Mouse (Mus musculus) stomach, adult 2 months (tissue): ENCODE results near the gene Mroh8. TPM values are rescaled to one million over a fixed set of nuclear protein-coding genes. Genes with fewer than 3 reads are reported as not detected.

Source experiments
- polyA plus RNA-seq: library from polyadenylated mRNA; depleted of rRNA; stranded (reverse); fragments of >200 nt; gene quantifications from 2 replicates; pipeline ENCODE4 v1.2.3, GENCODE M21; 2012; rRNA removed

Gene Mroh8
- polyA plus RNA-seq, result 0.13 and 0.14 TPM in 2 replicates

DNA sequence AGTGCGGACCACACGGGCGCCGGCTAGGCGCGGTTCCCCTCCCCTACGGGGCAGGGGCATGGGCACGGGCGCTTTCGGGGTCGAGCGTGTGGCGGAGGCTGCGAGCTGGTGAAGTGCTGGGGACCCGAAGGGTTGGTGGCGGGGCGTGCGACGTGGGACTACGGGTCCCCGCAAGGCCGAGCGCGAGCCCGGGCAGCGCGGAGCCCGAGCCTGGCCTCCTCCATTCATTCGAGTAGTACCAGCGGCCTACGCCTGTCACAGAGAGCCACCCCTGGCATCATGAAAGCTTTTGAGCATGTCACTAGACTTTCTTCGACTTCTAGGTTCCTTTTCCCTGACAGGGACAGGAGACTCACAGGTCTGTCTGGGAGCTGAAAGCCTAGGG, at the start of gene Mroh8:
TSS of gene Mroh8 (minus strand) at position 134 of the 385 bp plus-strand sequence.

DNA sequence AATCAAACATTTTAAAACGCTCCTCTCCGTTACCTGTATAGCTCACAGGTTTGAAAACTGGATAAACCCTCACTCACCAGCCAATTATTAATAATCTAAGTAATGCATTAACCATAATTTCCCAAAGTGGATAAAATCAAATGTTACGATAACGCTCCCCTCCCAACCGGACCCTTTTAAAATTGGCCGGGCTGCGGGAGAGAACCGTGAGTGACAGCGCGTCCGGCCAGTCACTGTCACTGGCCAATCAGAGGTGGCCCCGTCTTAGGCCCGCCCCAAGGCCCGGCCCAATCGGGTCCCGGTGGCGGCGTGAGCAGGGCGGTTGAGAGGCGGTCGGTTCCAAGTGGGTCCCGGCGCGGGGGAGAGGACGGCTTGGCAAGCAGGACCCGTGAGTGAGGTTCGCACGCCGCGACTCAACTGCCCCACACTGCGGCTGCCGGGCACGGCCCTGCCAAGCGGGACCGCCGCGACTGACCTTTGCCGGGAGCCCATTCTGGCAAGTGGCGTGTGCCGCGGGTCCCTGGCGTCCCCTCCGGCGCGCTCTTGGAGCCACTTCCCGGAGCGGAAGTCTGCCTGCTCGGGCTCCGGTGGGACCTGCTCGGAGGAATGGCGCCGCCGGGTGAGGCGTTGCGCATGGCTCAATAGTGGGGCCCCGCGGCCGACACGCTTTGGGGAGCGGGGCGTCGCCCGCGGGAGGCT, 483 bp downstream of the Mroh8 start, which contains the start of gene Rpn2:
TSS of gene Rpn2 (plus strand) at position 301 of the 699 bp plus-strand sequence.

DNA sequence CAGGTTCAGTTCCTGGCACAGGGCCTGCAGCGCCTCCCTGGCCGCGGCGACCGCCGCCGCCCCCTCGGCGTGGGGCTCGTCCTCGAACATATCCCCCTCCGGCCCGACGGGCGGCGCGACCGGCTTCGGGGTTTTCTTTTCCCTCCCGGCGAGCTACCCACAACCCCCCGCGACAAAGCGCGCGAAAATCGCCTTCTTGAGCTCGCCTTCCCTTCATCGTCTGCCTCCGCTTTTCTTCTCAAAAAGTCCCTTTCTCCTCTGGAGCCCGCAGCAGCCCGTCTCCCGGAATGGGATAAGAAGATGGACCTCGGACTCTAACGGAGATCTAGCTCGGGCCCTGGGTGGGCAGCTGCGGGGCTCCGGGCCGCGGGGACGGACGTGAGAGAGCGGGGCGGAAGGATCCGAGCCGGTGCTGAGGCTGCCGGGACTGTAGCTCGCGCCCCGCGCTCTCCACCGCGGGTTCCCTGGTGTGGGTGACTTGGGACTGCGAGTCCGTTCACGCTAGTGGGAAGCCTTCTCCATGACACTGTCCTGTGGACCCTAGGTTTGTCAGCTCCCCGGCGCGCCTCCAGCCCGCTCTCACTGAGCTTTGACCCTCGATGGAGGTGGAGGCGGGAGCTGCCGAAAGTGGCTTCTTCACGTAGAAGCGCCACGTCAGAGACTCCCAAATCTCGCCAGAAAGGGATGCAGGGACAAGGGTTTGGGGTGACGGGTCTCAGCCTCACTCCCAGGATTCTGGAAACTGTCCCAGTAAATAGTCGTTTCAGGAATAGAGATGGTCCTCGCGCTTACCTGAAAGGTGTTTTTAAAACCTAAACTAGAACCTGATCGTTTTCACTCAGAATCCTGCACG, 74.8 kb downstream of the Mroh8 start, which contains the start of gene Rbl1:
TSS of gene Rbl1 (minus strand) at position 169 of the 853 bp plus-strand sequence.

Other genes with a start within 250 kb of the Mroh8 start
- gene Soga1, start 200.3 kb downstream of the Mroh8 start, polyA plus RNA-seq, result 2.6 and 3.6 TPM in 2 replicates
- gene Tldc2, start 192.5 kb downstream of the Mroh8 start, polyA plus RNA-seq, result 0.14 TPM in 1 of 2 replicates, not detected in the other
- gene Samhd1, start 144.3 kb downstream of the Mroh8 start, polyA plus RNA-seq, result 9.4 and 11.1 TPM in 2 replicates
- gene Rbl1, start 75.0 kb downstream of the Mroh8 start, polyA plus RNA-seq, result 0.67 and 1.1 TPM in 2 replicates
- gene Rpn2, start 532 bp downstream of the Mroh8 start, polyA plus RNA-seq, result 102 and 109 TPM in 2 replicates
- 0.15 TPM in 1 of 2 replicates, not detected in the other for gene Ghrh, start 68.0 kb upstream of the Mroh8 start, polyA plus RNA-seq
- gene Manbal, start 88.0 kb upstream of the Mroh8 start, polyA plus RNA-seq, result 48.1 and 68.3 TPM in 2 replicates
- gene Src, start 138.9 kb upstream of the Mroh8 start, polyA plus RNA-seq, result 40.1 and 50.8 TPM in 2 replicates